In the genomic region with DNA sequence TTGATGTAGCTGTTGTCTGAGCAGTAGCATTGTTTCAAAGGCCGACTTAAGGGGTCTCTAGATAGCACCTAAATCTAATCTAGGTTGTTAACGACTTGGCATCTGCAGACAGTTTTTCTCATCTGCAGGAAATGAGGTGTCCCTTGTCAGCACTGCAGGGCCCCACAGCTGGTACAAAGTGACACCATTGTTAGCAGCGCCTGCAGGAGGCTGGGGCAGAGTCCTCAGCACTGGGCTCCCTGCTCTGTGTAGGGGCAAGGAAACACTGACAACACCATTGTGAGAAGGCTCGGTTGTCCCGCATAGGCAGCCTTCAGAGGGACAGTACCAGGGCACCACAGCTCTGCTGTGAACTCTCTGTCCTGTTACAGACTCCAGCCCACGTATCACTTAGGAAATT, we compare ENCODE assay signal across 16 mouse cellular contexts.
DNase-seq lines count a peak whose midpoint lies in the region; ATAC-seq and TF ChIP-seq lines count a peak whose summit lies in the region.
"Had no signal": no experiment of that assay in that cellular context is flagged by ENCODE, and none has a peak within 500 bp of the region (broad histone marks: within the 10 kb centered on the region; RNA-seq: fewer than 3 reads in every experiment).

No protein-coding gene starts in this region.

- peak overlapping the region; percentile 36; the same call in 1 of the 2 replicates for H3K27ac ChIP-seq in hindbrain, embryonic 13.5 days
- no peak overlapping the region for H3K27ac ChIP-seq in hindbrain, embryonic 11.5 days (ENCODE audit: low read depth, low read length)
- H3K27ac ChIP-seq in cortical plate, adult 2 months (ENCODE audit: insufficient read depth, low read length), result 0 out of 2 replicates have a peak overlapping the region, but pooled peaks have one; percentile 42
- H3K27ac ChIP-seq in midbrain, embryonic 11.5 days (ENCODE audit: low read depth, low read length), result no peak overlapping the region
- no peak overlapping the region for H3K27ac ChIP-seq in kidney, embryonic 14.5 days (ENCODE audit: low read depth, low read length)
- H3K27ac ChIP-seq: kidney, postnatal 0 days; limb, embryonic 15.5 days; macrophage; midbrain, embryonic 15.5 days; stomach, postnatal 0 days had no signal

- H3K4me1 ChIP-seq in hindbrain, embryonic 13.5 days (replicated peaks), result peaks cover 11% of the 10 kb centered on the region; the same call in 1 of the 2 replicates
- no peaks in the 10 kb centered on the region for H3K4me1 ChIP-seq in hindbrain, embryonic 11.5 days (replicated peaks; ENCODE audit: control insufficient read depth, insufficient read depth, low read length)
- no peaks in the 10 kb centered on the region; the same call in 1 of the 2 replicates for H3K4me1 ChIP-seq in cortical plate, adult 2 months (ENCODE audit: control insufficient read depth, insufficient read depth, low read length)
- H3K4me1 ChIP-seq in midbrain, embryonic 11.5 days (ENCODE audit: control insufficient read depth, insufficient read depth, low read length), result peaks cover 4% of the 10 kb centered on the region
- no peaks in the 10 kb centered on the region for H3K4me1 ChIP-seq in kidney, embryonic 14.5 days (ENCODE audit: control insufficient read depth, insufficient read depth, low read length)
- H3K4me1 ChIP-seq: limb, embryonic 15.5 days had no signal

- DNase-seq in frontal cortex, postnatal 10 days (ENCODE audit: low spot score in 2 of 2), result no peak
- DNase-seq in hindbrain, embryonic 11.5 days (ENCODE audit: low spot score), result no peak
- DNase-seq in thymus, postnatal 0 days (ENCODE audit: low spot score), result peak; percentile 85
- DNase-seq in midbrain, embryonic 11.5 days (ENCODE audit: low spot score, missing footprints), result no peak
- DNase-seq: gastrocnemius, postnatal 36 days; lung, adult 18-20 months had no signal

- no peak overlapping the region for H3K9ac ChIP-seq in hindbrain, embryonic 13.5 days
- H3K9ac ChIP-seq in hindbrain, embryonic 11.5 days (ENCODE audit: low read depth, low read length), result no peak overlapping the region
- no peak overlapping the region for H3K9ac ChIP-seq in midbrain, embryonic 11.5 days (ENCODE audit: low read length)
- H3K9ac ChIP-seq in kidney, embryonic 14.5 days (ENCODE audit: low read depth, low read length), result no peak overlapping the region
- H3K9ac ChIP-seq: limb, embryonic 15.5 days; midbrain, embryonic 15.5 days had no signal

- no peaks in the 10 kb centered on the region for H3K36me3 ChIP-seq in hindbrain, embryonic 13.5 days
- H3K36me3 ChIP-seq in hindbrain, embryonic 11.5 days (ENCODE audit: control insufficient read depth, insufficient read depth, low read length), result no peaks in the 10 kb centered on the region
- H3K36me3 ChIP-seq in midbrain, embryonic 11.5 days (ENCODE audit: control insufficient read depth, insufficient read depth, low read length), result no peaks in the 10 kb centered on the region
- no peaks in the 10 kb centered on the region for H3K36me3 ChIP-seq in kidney, embryonic 14.5 days (ENCODE audit: control insufficient read depth, insufficient read depth, low read length)
- H3K36me3 ChIP-seq: limb, embryonic 15.5 days; midbrain, embryonic 15.5 days had no signal

- no peaks in the 10 kb centered on the region for H3K9me3 ChIP-seq in hindbrain, embryonic 13.5 days
- no peaks in the 10 kb centered on the region for H3K9me3 ChIP-seq in hindbrain, embryonic 11.5 days (ENCODE audit: control insufficient read depth, low read length)
- H3K9me3 ChIP-seq in midbrain, embryonic 11.5 days (ENCODE audit: control insufficient read depth, low read length), result no peaks in the 10 kb centered on the region
- no peaks in the 10 kb centered on the region for H3K9me3 ChIP-seq in kidney, embryonic 14.5 days (ENCODE audit: control insufficient read depth, low read length)
- H3K9me3 ChIP-seq: limb, embryonic 15.5 days; midbrain, embryonic 15.5 days had no signal

- WGBS in hindbrain, embryonic 13.5 days, result 35% methylated on average over 6 of the region's 6 CpGs
- WGBS in hindbrain, embryonic 11.5 days, result 37% methylated on average over 6 of the region's 6 CpGs
- 46% methylated on average over 6 of the region's 6 CpGs for WGBS in midbrain, embryonic 11.5 days
- 28% methylated on average over 6 of the region's 6 CpGs for WGBS in kidney, embryonic 14.5 days

- H3K27me3 ChIP-seq in hindbrain, embryonic 13.5 days, result no peaks in the 10 kb centered on the region; the same call in 1 of the 2 replicates
- H3K27me3 ChIP-seq in hindbrain, embryonic 11.5 days (ENCODE audit: control insufficient read depth, insufficient read depth, low read length), result no peaks in the 10 kb centered on the region
- no peaks in the 10 kb centered on the region for H3K27me3 ChIP-seq in midbrain, embryonic 11.5 days (ENCODE audit: control insufficient read depth, insufficient read depth, low read length)
- H3K27me3 ChIP-seq in kidney, embryonic 14.5 days (ENCODE audit: control insufficient read depth, insufficient read depth, low read length), result no peaks in the 10 kb centered on the region
- H3K27me3 ChIP-seq: limb, embryonic 15.5 days; midbrain, embryonic 15.5 days; Patski had no signal

- no peak overlapping the region for H3K4me3 ChIP-seq in hindbrain, embryonic 13.5 days
- H3K4me3 ChIP-seq in hindbrain, embryonic 11.5 days (ENCODE audit: low read depth, low read length), result no peak overlapping the region
- H3K4me3 ChIP-seq in cortical plate, adult 2 months (ENCODE audit: insufficient read depth, low read length), result no peak overlapping the region
- H3K4me3 ChIP-seq in midbrain, embryonic 11.5 days (ENCODE audit: low read depth, low read length), result no peak overlapping the region
- no peak overlapping the region for H3K4me3 ChIP-seq in kidney, embryonic 14.5 days (ENCODE audit: low read length)
- H3K4me3 ChIP-seq: limb, embryonic 15.5 days; midbrain, embryonic 15.5 days had no signal

- ATAC-seq in frontal cortex, adult (ENCODE audit: low TSS enrichment), result peak; percentile 79
- ATAC-seq in hindbrain, embryonic 13.5 days (ENCODE audit: low FRiP score), result no peak
- ATAC-seq in hindbrain, embryonic 11.5 days (ENCODE audit: low FRiP score), result no peak
- no peak for ATAC-seq in midbrain, embryonic 11.5 days (ENCODE audit: low FRiP score)
- ATAC-seq in kidney, embryonic 14.5 days (ENCODE audit: low FRiP score, low TSS enrichment), result no peak
- ATAC-seq: midbrain, embryonic 15.5 days; Patski had no signal

- no peak for TF ChIP-seq CTCF in cortical plate, adult 2 months (IDR thresholded peaks at IDR 0.05; ENCODE audit: extremely low read depth, insufficient read depth, low read length)

- no peak overlapping the region for H3K4me2 ChIP-seq in hindbrain, embryonic 13.5 days
- no peak overlapping the region for H3K4me2 ChIP-seq in hindbrain, embryonic 11.5 days (replicated peaks; ENCODE audit: low read depth, low read length)
- H3K4me2 ChIP-seq in midbrain, embryonic 11.5 days, result no peak overlapping the region
- no peak overlapping the region for H3K4me2 ChIP-seq in kidney, embryonic 14.5 days (replicated peaks; ENCODE audit: low read depth, low read length)
- H3K4me2 ChIP-seq: limb, embryonic 15.5 days; midbrain, embryonic 15.5 days had no signal

- TF ChIP-seq POLR2A in cortical plate, adult 2 months (IDR thresholded peaks at IDR 0.05; ENCODE audit: extremely low read depth, insufficient read depth, low read length), result 0 out of 2 replicates have a peak, but pooled peaks have one; percentile 12

Comparison
In these comparisons a context has a peak if more than half of its experiments do, and no peak if none do; other contexts are left out.
1. H3K27ac ChIP-seq: peak in hindbrain, embryonic 13.5 days (single experiment) and cortical plate, adult 2 months (single experiment); none in hindbrain, embryonic 11.5 days (single experiment), midbrain, embryonic 11.5 days (single experiment) and kidney, embryonic 14.5 days (single experiment).